Mouse (Mus musculus) limb, embryonic 14.5 days (tissue): ENCODE data around the gene Gucy2c. TPM values are rescaled to one million over a fixed set of nuclear protein-coding genes. Genes with fewer than 3 reads are reported as not detected.
A peak's percentile ranks its signal among the peaks of the same experiment; 100 is the strongest.

ENCODE experiments used
- ATAC-seq: fragments of 200-750 bp; cut with Nextera tagmentation; 2 replicates; pipeline ENCODE4 v1.8.0; 2017; ENCODE audit warnings: low read depth, moderate number of reproducible peaks, moderate TSS enrichment; ENCODE audit not compliant: low FRiP score
- DNase-seq: peaks from one replicate; pipeline ENCODE4 v3.0.0-alpha.2; 2015; ENCODE audit warnings: low spot score
- H3K27ac ChIP-seq: fragments of 300-500 bp; sonication (generic); replicated peaks from 2 replicates; pipeline ENCODE4 v1.5.1; 2014; ENCODE audit warnings: low read depth, mild to moderate bottlenecking, low read length, moderate library complexity, mixed read lengths
- H3K27me3 ChIP-seq: fragments of 300-500 bp; sonication (generic); 2 replicates; pipeline ENCODE4 v1.6.1; 2014; ENCODE audit warnings: low read length, mixed read lengths; ENCODE audit not compliant: control insufficient read depth, insufficient read depth
- H3K36me3 ChIP-seq: fragments of 300-500 bp; sonication (generic); 2 replicates; pipeline ENCODE4 v1.6.1; 2014; ENCODE audit warnings: mild to moderate bottlenecking, low read length, moderate library complexity, mixed read lengths; ENCODE audit not compliant: control insufficient read depth, insufficient read depth
- H3K4me1 ChIP-seq: fragments of 300-500 bp; sonication (generic); 2 replicates; pipeline ENCODE4 v1.6.1; 2014; ENCODE audit warnings: antibody characterized with exemption, low read length, mixed read lengths; ENCODE audit not compliant: control insufficient read depth, insufficient read depth
- H3K4me2 ChIP-seq: fragments of 300-500 bp; sonication (generic); replicated peaks from 2 replicates; pipeline ENCODE4 v1.6.1; 2014; ENCODE audit warnings: low read depth, mild to moderate bottlenecking, low read length, moderate library complexity; ENCODE audit not compliant: severe bottlenecking
- H3K4me3 ChIP-seq: fragments of 300-500 bp; sonication (generic); replicated peaks from 2 replicates; pipeline ENCODE4 v1.5.1; 2014; ENCODE audit warnings: low read length
- H3K9ac ChIP-seq: fragments of 300-500 bp; sonication (generic); 2 replicates; pipeline ENCODE4 v1.6.1; 2014; ENCODE audit warnings: mild to moderate bottlenecking, low read depth, low read length, moderate library complexity; ENCODE audit not compliant: severe bottlenecking
- H3K9me3 ChIP-seq: fragments of 300-500 bp; sonication (generic); 2 replicates; pipeline ENCODE4 v1.6.1; 2016; ENCODE audit warnings: low read length; ENCODE audit not compliant: control insufficient read depth
- POLR2A ChIP-seq: fragments of 200-500 bp; IDR thresholded peaks from 2 replicates; pipeline ENCODE4 v1.8.0; 2012; ENCODE audit warnings: inconsistent platforms, mild to moderate bottlenecking, moderate library complexity, borderline replicate concordance; ENCODE audit not compliant: insufficient read depth, insufficient read length; ENCODE audit errors: extremely low read depth
- WGBS: fragments of 180-500 bp; shearing (Covaris S2); extraction: QIAGEN DNeasy Blood & Tissue Kit; methylation state at CpG from one replicate; pipeline ENCODE4 v1.1.7; 2014; 5-methylcytosine and 5-hydroxymethylcytosine counted together
- microRNA-seq: library from miRNA; unstranded; fragments of <30 nt; microRNA quantifications from one replicate; pipeline ENCODE4, GENCODE M21; 2016
- polyA plus RNA-seq, 2 experiments: library from polyadenylated mRNA; depleted of rRNA in 1 of 2; stranded (reverse) in 1 of 2; unstranded in 1 of 2; fragments of >200 nt; fragmentation: Nextera tagmentation in 1 of 2; extraction: Ambion mirVana in 1 of 2; gene quantifications; 2 replicates each; pipeline versions ENCODE4 v1.2.1 to v1.2.3; 2012 to 2014

Gene Gucy2c
- polyA plus RNA-seq, 2 experiments: 0.06 to 0.10 TPM

- no peak for TF ChIP-seq POLR2A
- H3K9me3 ChIP-seq: no peaks in the 10 kb centered on the region
- no peak overlapping the region for H3K27ac ChIP-seq
- H3K4me1 ChIP-seq: no peaks in the 10 kb centered on the region
- peak overlapping the region; percentile 23 for H3K4me2 ChIP-seq
- no peak overlapping the region for H3K4me3 ChIP-seq
- no peaks in the 10 kb centered on the region for H3K36me3 ChIP-seq
- no peak overlapping the region for H3K9ac ChIP-seq
- 69% methylated on average over 11 of the region's 11 CpGs for WGBS
- ATAC-seq (no peak), DNase-seq (no peak)
- peaks cover 1% of the 10 kb centered on the region; the same call in 1 of the 2 replicates for H3K27me3 ChIP-seq
Measured at GRCm38 (mm10) chr6:136655786-136656185, 125.8 kb downstream of the Gucy2c start.

GRCm38 (mm10) chr6:136654470-136654869, 127.1 kb downstream of the Gucy2c start:
- WGBS: 78% methylated on average over 20 of the region's 20 CpGs
- ATAC-seq: no peak

GRCm38 (mm10) chr6:136653331-136653730, 128.2 kb downstream of the Gucy2c start:
- H3K27ac ChIP-seq: no peak overlapping the region
- TF ChIP-seq POLR2A: no peak
- no peaks in the 10 kb centered on the region for H3K27me3 ChIP-seq
- H3K9ac ChIP-seq: no peak overlapping the region
- ATAC-seq (no peak), DNase-seq (no peak)
- H3K36me3 ChIP-seq: no peaks in the 10 kb centered on the region
- H3K4me2 ChIP-seq: no peak overlapping the region
- WGBS: 75% methylated on average over 5 of the region's 5 CpGs
- H3K9me3 ChIP-seq: no peaks in the 10 kb centered on the region
- H3K4me3 ChIP-seq: no peak overlapping the region
- H3K4me1 ChIP-seq: no peaks in the 10 kb centered on the region

More at GRCm38 (mm10) chr6:136654470-136654869, 127.1 kb downstream of the Gucy2c start:
- Histone ChIP-seq H3K9me3 (no peaks in the 10 kb centered on the region), H3K36me3 (no peaks in the 10 kb centered on the region), H3K27ac (no peak overlapping the region), H3K4me3 (no peak overlapping the region), H3K9ac (no peak overlapping the region), H3K4me1 (no peaks in the 10 kb centered on the region), H3K4me2 (no peak overlapping the region), H3K27me3 (no peaks in the 10 kb centered on the region)
- no peak for TF ChIP-seq POLR2A
- no peak for DNase-seq

- Histone ChIP-seq H3K9me3 (no peaks in the 10 kb centered on the region), H3K4me2 (no peak overlapping the region), H3K9ac (no peak overlapping the region), H3K4me3 (no peak overlapping the region), H3K4me1 (peaks cover 3% of the 10 kb centered on the region; the same call in 1 of the 2 replicates), H3K27ac (no peak overlapping the region), H3K27me3 (no peaks in the 10 kb centered on the region), H3K36me3 (no peaks in the 10 kb centered on the region)
- TF ChIP-seq POLR2A: no peak
- 85% methylated on average over 8 of the region's 8 CpGs for WGBS
- no peak for ATAC-seq
- no peak for DNase-seq
Measured at GRCm38 (mm10) chr6:136650664-136651063, 130.9 kb downstream of the Gucy2c start.

- TF ChIP-seq POLR2A: no peak
- Histone ChIP-seq H3K27me3 (no peaks in the 10 kb centered on the region), H3K9ac (no peak overlapping the region), H3K4me1 (peaks cover 3% of the 10 kb centered on the region; the same call in 1 of the 2 replicates), H3K9me3 (0 out of 2 replicates have a peak, but pooled peaks cover 5% of the 10 kb centered on the region), H3K27ac (no peak overlapping the region), H3K4me3 (no peak overlapping the region), H3K4me2 (no peak overlapping the region), H3K36me3 (no peaks in the 10 kb centered on the region)
- DNase-seq (no peak), ATAC-seq (no peak)
- 68% methylated on average over 10 of the region's 10 CpGs for WGBS
Measured at GRCm38 (mm10) chr6:136647455-136647861, 134.1 kb downstream of the Gucy2c start.

Small RNA genes lying within 50 kb of the gene (microRNA-seq; reads per million reads assigned to microRNA genes)
- gene Gm44364: not detected

Other genes with a start within 250 kb of the Gucy2c start
- 4.0 and 5.6 TPM in 2 replicates for gene Plbd1, start 119.8 kb downstream of the Gucy2c start, polyA plus RNA-seq (2012; rRNA removed)
- gene Plbd1, start 119.8 kb downstream of the Gucy2c start, polyA plus RNA-seq (2014; fragmentation: Nextera tagmentation; extraction: Ambion mirVana): 14.3 and 19.8 TPM in 2 replicates
- gene Hist4h4, start 22.6 kb upstream of the Gucy2c start, polyA plus RNA-seq (2012; rRNA removed): 1.2 and 1.6 TPM in 2 replicates
- 1.1 TPM in 2 replicates for gene Hist4h4, start 22.6 kb upstream of the Gucy2c start, polyA plus RNA-seq (2014; fragmentation: Nextera tagmentation; extraction: Ambion mirVana)
- 82.9 and 88.8 TPM in 2 replicates for gene H2afj, start 26.5 kb upstream of the Gucy2c start, polyA plus RNA-seq (2012; rRNA removed)
- gene H2afj, start 26.5 kb upstream of the Gucy2c start, polyA plus RNA-seq (2014; fragmentation: Nextera tagmentation; extraction: Ambion mirVana): 105 and 114 TPM in 2 replicates
- gene BC049715, start 45.9 kb upstream of the Gucy2c start, polyA plus RNA-seq (2012; rRNA removed): 0.73 and 1.7 TPM in 2 replicates
- 1.3 and 1.9 TPM in 2 replicates for gene BC049715, start 45.9 kb upstream of the Gucy2c start, polyA plus RNA-seq (2014; fragmentation: Nextera tagmentation; extraction: Ambion mirVana)
- 87.0 and 96.5 TPM in 2 replicates for gene Wbp11, start 46.5 kb upstream of the Gucy2c start, polyA plus RNA-seq (2012; rRNA removed)
- gene Wbp11, start 46.5 kb upstream of the Gucy2c start, polyA plus RNA-seq (2014; fragmentation: Nextera tagmentation; extraction: Ambion mirVana): 100 and 110 TPM in 2 replicates
- gene Smco3, start 53.7 kb upstream of the Gucy2c start, polyA plus RNA-seq (2012; rRNA removed): 0.92 and 0.97 TPM in 2 replicates
- 1.4 and 2.0 TPM in 2 replicates for gene Smco3, start 53.7 kb upstream of the Gucy2c start, polyA plus RNA-seq (2014; fragmentation: Nextera tagmentation; extraction: Ambion mirVana)
- gene Art4, start 76.0 kb upstream of the Gucy2c start, polyA plus RNA-seq (2012; rRNA removed): 2.2 and 3.1 TPM in 2 replicates
- gene Art4, start 76.0 kb upstream of the Gucy2c start, polyA plus RNA-seq (2014; fragmentation: Nextera tagmentation; extraction: Ambion mirVana): 2.6 and 2.8 TPM in 2 replicates
- gene Mgp, start 94.1 kb upstream of the Gucy2c start, polyA plus RNA-seq (2012; rRNA removed): 534 and 645 TPM in 2 replicates
- 338 and 360 TPM in 2 replicates for gene Mgp, start 94.1 kb upstream of the Gucy2c start, polyA plus RNA-seq (2014; fragmentation: Nextera tagmentation; extraction: Ambion mirVana)
- 0.52 and 0.59 TPM in 2 replicates for gene Erp27, start 140.4 kb upstream of the Gucy2c start, polyA plus RNA-seq (2012; rRNA removed)
- 0.55 and 0.69 TPM in 2 replicates for gene Erp27, start 140.4 kb upstream of the Gucy2c start, polyA plus RNA-seq (2014; fragmentation: Nextera tagmentation; extraction: Ambion mirVana)
- gene Pde6h, start 142.1 kb upstream of the Gucy2c start, polyA plus RNA-seq (2012; rRNA removed): 0.12 and 0.20 TPM in 2 replicates
- 0.23 TPM in 1 of 2 replicates, not detected in the other for gene Pde6h, start 142.1 kb upstream of the Gucy2c start, polyA plus RNA-seq (2014; fragmentation: Nextera tagmentation; extraction: Ambion mirVana)
- 104 TPM in 2 replicates for gene Arhgdib, start 160.1 kb upstream of the Gucy2c start, polyA plus RNA-seq (2012; rRNA removed)
- 147 and 149 TPM in 2 replicates for gene Arhgdib, start 160.1 kb upstream of the Gucy2c start, polyA plus RNA-seq (2014; fragmentation: Nextera tagmentation; extraction: Ambion mirVana)